Mouse (Mus musculus) heart, adult 2 months (tissue): ENCODE measurements around the gene Srgap1.

ENCODE experiments used
- CTCF ChIP-seq: fragments of 200-600 bp; IDR thresholded peaks from 2 replicates; pipeline ENCODE4 v1.8.1; 2022; ENCODE audit warnings: antibody characterized with exemption, mild to moderate bottlenecking, moderate library complexity
- EP300 ChIP-seq: fragments of 200-500 bp; IDR thresholded peaks from 2 replicates; pipeline ENCODE4 v1.6.1; 2011; ENCODE audit warnings: low read depth, low read length, control low read depth; ENCODE audit not compliant: insufficient read depth
- POLR2A ChIP-seq: fragments of 200-500 bp; IDR thresholded peaks from 2 replicates; pipeline ENCODE4 v1.6.1; 2011; ENCODE audit warnings: mild to moderate bottlenecking, low read depth, low read length, control low read depth; ENCODE audit not compliant: insufficient read depth

GRCm38 (mm10) chr10:121800041-121800440 lies 247.1 kb downstream of the Srgap1 start:
- TF ChIP-seq EP300 = no peak
- TF ChIP-seq CTCF = no peak
- no peak for TF ChIP-seq POLR2A
